Mouse (Mus musculus): ENCODE measurements around the gene Gm45261. TPM values are rescaled to one million over a fixed set of nuclear protein-coding genes. Genes with fewer than 3 reads are reported as not detected.

Gm45261 gene
- polyA plus RNA-seq, 1 experiment from 2014 or later, result not detected

DNA sequence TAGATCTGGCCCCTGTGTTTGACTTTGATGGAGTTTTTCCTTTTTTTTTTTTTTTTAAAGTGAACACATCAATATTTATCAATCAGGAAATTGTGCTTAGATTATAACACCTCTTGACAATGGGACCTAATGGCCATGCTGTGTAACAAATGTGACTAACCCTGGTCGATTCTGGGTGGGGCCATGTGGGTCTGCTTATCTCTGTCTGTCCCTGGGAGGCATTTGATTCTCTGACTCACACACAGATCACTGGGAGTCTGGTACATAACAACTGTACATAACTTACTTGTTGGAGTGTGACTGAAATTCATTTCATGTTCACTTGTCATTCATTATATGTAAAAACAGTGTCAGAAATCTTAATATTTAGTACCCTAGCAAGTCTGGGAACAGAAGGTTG is 13.7 kb downstream of the Gm45261 start:
- H3K9ac ChIP-seq (ENCODE audit: low read depth, low read length), result no peak overlapping the region
- no peak overlapping the region for H3K27ac ChIP-seq (ENCODE audit: low read depth, low read length)
- no peaks in the 10 kb centered on the region for H3K9me3 ChIP-seq (ENCODE audit: control insufficient read depth)
- H3K4me2 ChIP-seq (replicated peaks; ENCODE audit: low read depth), result no peak overlapping the region
- TF ChIP-seq CTCF (IDR thresholded peaks at IDR 0.05; ENCODE audit: low read depth), result no peak
- WGBS, result 20% methylated on average over 1 of the region's 1 CpGs
- no peaks in the 10 kb centered on the region for H3K27me3 ChIP-seq (replicated peaks; ENCODE audit: control insufficient read depth, insufficient read depth, low read length)
- H3K36me3 ChIP-seq (ENCODE audit: control insufficient read depth, insufficient read depth), result no peaks in the 10 kb centered on the region
- no peak overlapping the region for H3K4me3 ChIP-seq (ENCODE audit: low read depth, low read length)
- H3K4me1 ChIP-seq (replicated peaks; ENCODE audit: control insufficient read depth, insufficient read depth, low read length), result peaks cover 3% of the 10 kb centered on the region; the same call in 1 of the 2 replicates
- ATAC-seq, result peak; percentile 75; the same call in 1 of the 2 replicates

DNA sequence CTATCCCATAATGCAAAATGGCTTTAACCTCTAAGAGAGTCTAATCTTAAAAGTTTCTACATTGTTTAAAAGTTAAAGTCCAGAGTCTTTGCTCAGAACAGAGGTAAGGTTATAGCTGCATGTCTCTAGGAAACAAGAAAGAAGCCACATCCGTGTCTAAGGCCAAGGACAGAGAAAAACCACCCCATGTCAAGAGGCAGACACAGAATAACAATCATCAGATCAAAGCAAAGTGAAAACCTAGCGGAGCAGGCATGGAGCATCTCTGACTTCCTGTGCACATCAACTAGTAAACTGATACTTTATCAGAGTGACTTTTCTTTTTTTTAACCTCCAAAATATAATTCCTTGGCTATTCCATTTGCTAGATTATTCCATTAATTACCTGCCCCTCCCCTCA is 20.3 kb downstream of the Gm45261 start:
- H3K27me3 ChIP-seq (replicated peaks; ENCODE audit: control insufficient read depth, insufficient read depth, low read length), result no peaks in the 10 kb centered on the region
- no peaks in the 10 kb centered on the region for H3K9me3 ChIP-seq (ENCODE audit: control insufficient read depth)
- H3K27ac ChIP-seq (ENCODE audit: low read depth, low read length), result no peak overlapping the region
- H3K4me1 ChIP-seq (replicated peaks; ENCODE audit: control insufficient read depth, insufficient read depth, low read length), result peaks cover 3% of the 10 kb centered on the region; the same call in 1 of the 2 replicates
- no peaks in the 10 kb centered on the region for H3K36me3 ChIP-seq (ENCODE audit: control insufficient read depth, insufficient read depth)
- WGBS, result 74% methylated on average over 2 of the region's 2 CpGs
- TF ChIP-seq CTCF (IDR thresholded peaks at IDR 0.05; ENCODE audit: low read depth), result no peak
- no peak overlapping the region for H3K4me3 ChIP-seq (ENCODE audit: low read depth, low read length)
- ATAC-seq, result no peak
- no peak overlapping the region for H3K4me2 ChIP-seq (replicated peaks; ENCODE audit: low read depth)
- no peak overlapping the region for H3K9ac ChIP-seq (ENCODE audit: low read depth, low read length)

DNA sequence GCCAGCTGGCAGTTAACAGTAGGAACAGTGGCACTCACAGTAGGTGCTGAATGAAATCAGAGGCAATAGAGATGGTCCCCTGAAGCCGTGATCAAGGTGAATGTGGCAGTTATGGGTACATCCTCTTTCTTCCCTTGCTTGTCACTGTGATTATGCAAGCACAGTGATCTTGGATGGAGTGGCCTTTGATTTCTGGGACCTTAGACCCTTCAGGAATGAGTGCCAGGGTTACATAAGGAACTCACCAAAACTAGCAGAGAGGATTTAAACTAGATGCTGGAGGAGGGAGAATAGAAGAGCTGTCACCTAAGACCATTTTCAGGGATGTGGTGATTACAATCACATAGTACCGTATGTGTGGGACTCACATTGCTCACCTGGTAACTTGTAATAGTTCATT is 22.7 kb downstream of the Gm45261 start:
- Histone ChIP-seq H3K36me3 (ENCODE audit: control insufficient read depth, insufficient read depth) (no peaks in the 10 kb centered on the region), H3K27ac (ENCODE audit: low read depth, low read length) (no peak overlapping the region), H3K9ac (ENCODE audit: low read depth, low read length) (no peak overlapping the region), H3K9me3 (ENCODE audit: control insufficient read depth) (no peaks in the 10 kb centered on the region), H3K4me2 (replicated peaks; ENCODE audit: low read depth) (no peak overlapping the region), H3K4me3 (ENCODE audit: low read depth, low read length) (no peak overlapping the region), H3K4me1 (replicated peaks; ENCODE audit: control insufficient read depth, insufficient read depth, low read length) (no peaks in the 10 kb centered on the region), H3K27me3 (replicated peaks; ENCODE audit: control insufficient read depth, insufficient read depth, low read length) (no peaks in the 10 kb centered on the region)
- 74% methylated on average over 2 of the region's 2 CpGs for WGBS
- no peak for ATAC-seq
- TF ChIP-seq CTCF (IDR thresholded peaks at IDR 0.05; ENCODE audit: low read depth), result no peak

DNA sequence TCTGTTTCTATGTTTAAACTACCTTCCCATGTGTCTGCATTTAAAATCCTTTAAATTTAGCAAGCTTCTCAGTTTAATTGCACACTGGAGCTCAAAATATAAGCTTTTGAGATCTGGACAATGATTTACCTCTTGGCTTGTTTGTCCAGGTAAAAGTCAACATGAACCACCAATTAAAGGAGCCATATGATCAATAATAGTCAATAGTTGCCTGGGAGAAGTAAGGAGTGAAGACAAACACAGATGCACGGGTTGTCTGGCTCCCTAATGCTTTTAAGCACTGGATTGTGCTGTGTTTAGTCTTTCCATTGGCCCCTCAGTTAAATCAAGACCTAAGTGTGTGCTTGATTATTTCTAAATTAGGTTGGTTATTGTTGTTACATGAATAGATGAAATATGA is 33.3 kb downstream of the Gm45261 start:
- Histone ChIP-seq H3K9me3 (ENCODE audit: control insufficient read depth) (no peaks in the 10 kb centered on the region), H3K27ac (ENCODE audit: low read depth, low read length) (no peak overlapping the region), H3K9ac (ENCODE audit: low read depth, low read length) (no peak overlapping the region), H3K27me3 (replicated peaks; ENCODE audit: control insufficient read depth, insufficient read depth, low read length) (no peaks in the 10 kb centered on the region), H3K4me3 (ENCODE audit: low read depth, low read length) (no peak overlapping the region), H3K4me2 (replicated peaks; ENCODE audit: low read depth) (no peak overlapping the region), H3K36me3 (ENCODE audit: control insufficient read depth, insufficient read depth) (no peaks in the 10 kb centered on the region), H3K4me1 (replicated peaks; ENCODE audit: control insufficient read depth, insufficient read depth, low read length) (no peaks in the 10 kb centered on the region)
- no peak for ATAC-seq
- no peak for TF ChIP-seq CTCF (IDR thresholded peaks at IDR 0.05; ENCODE audit: low read depth)
- WGBS, result 42% methylated on average over 1 of the region's 1 CpGs

DNA sequence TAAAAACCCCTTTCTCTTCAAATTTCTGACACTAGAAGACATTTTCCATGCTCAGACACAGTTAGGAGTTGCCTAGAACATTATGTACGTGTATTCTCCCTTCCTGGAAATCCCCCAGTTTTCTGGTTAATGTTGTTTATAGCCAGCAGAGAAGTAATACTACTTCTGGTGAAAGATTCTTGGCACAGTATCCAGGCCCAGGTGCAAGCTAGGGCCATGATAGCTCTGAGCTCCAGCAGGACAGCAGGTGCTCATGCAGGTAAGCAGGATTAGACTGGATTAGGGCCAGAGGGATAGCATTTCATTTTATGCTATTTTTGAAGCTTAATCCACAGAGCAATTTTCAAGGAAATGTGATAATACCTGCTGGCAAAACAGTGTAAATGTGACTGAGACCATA is 33.8 kb downstream of the Gm45261 start:
- no peak overlapping the region for H3K27ac ChIP-seq (ENCODE audit: low read depth, low read length)
- 44% methylated on average over 1 of the region's 1 CpGs for WGBS
- TF ChIP-seq CTCF (IDR thresholded peaks at IDR 0.05; ENCODE audit: low read depth), result no peak
- no peaks in the 10 kb centered on the region for H3K27me3 ChIP-seq (replicated peaks; ENCODE audit: control insufficient read depth, insufficient read depth, low read length)
- no peaks in the 10 kb centered on the region for H3K36me3 ChIP-seq (ENCODE audit: control insufficient read depth, insufficient read depth)
- no peak overlapping the region for H3K4me2 ChIP-seq (replicated peaks; ENCODE audit: low read depth)
- H3K4me1 ChIP-seq (replicated peaks; ENCODE audit: control insufficient read depth, insufficient read depth, low read length), result no peaks in the 10 kb centered on the region
- H3K4me3 ChIP-seq (ENCODE audit: low read depth, low read length), result no peak overlapping the region
- no peak overlapping the region for H3K9ac ChIP-seq (ENCODE audit: low read depth, low read length)
- no peaks in the 10 kb centered on the region for H3K9me3 ChIP-seq (ENCODE audit: control insufficient read depth)
- ATAC-seq, result no peak

DNA sequence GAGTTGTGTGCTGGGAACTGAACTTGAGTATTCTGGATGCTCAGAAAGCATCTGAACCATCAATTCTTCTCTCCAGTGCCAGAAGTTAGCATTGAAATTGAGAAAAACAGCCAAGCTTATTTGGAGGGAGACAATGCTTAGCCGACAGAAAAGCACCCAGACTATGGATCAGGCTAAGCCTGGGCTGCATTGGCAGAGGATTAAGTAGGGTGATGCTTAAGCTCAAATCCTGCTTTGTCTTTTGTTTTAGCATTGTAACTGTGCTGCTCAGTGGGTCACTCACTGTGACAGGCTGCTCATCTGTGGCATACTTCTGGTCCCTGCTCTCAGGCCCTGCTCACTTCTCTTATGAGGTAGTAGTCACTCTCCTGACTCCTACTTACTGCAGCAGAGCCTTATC is 36.6 kb downstream of the Gm45261 start:
- TF ChIP-seq CTCF (IDR thresholded peaks at IDR 0.05; ENCODE audit: low read depth), result no peak
- Histone ChIP-seq H3K27ac (ENCODE audit: low read depth, low read length) (no peak overlapping the region), H3K4me2 (replicated peaks; ENCODE audit: low read depth) (no peak overlapping the region), H3K4me3 (ENCODE audit: low read depth, low read length) (no peak overlapping the region), H3K4me1 (replicated peaks; ENCODE audit: control insufficient read depth, insufficient read depth, low read length) (no peaks in the 10 kb centered on the region), H3K9ac (ENCODE audit: low read depth, low read length) (no peak overlapping the region), H3K36me3 (ENCODE audit: control insufficient read depth, insufficient read depth) (no peaks in the 10 kb centered on the region), H3K9me3 (ENCODE audit: control insufficient read depth) (no peaks in the 10 kb centered on the region), H3K27me3 (replicated peaks; ENCODE audit: control insufficient read depth, insufficient read depth, low read length) (no peaks in the 10 kb centered on the region)
- WGBS, result 85% methylated on average over 1 of the region's 1 CpGs
- ATAC-seq, result no peak

All from intestine, postnatal 0 days (tissue).